Mouse (Mus musculus): ENCODE results near the gene Alpk3. TPM values are rescaled to one million over a fixed set of nuclear protein-coding genes. Genes with fewer than 3 reads are reported as not detected.
"Not testable (repeated sequence)": the region's sequence is repeated elsewhere in the genome, so short reads cannot be mapped to it uniquely, and the experiment has no call there.

Gene Alpk3
- total and polyA plus RNA-seq, 3 experiments = under 0.01 to 0.03 TPM; not detected in 1

- H3K27ac ChIP-seq (ENCODE audit: control insufficient read depth, low read depth, low read length); H3K27me3 ChIP-seq (ENCODE audit: control insufficient read depth in 1 of 2, insufficient read depth in 2 of 2, low read length in 2 of 2); H3K9me3 ChIP-seq (replicated peaks; ENCODE audit: insufficient read depth, low read length); H3K4me3 ChIP-seq (ENCODE audit: control insufficient read depth in 1 of 2, insufficient read depth in 1 of 2, low read depth in 2 of 2, low read length in 2 of 2); H3K79me2 ChIP-seq (ENCODE audit: control insufficient read depth, insufficient read depth, low read length, poor library complexity); H3K36me3 ChIP-seq (ENCODE audit: control insufficient read depth in 1 of 2, insufficient read depth in 2 of 2, low read length in 2 of 2); H3K9ac ChIP-seq (ENCODE audit: control insufficient read depth, low read depth, low read length, poor library complexity, severe bottlenecking); DNase-seq (ENCODE audit: low read depth, low spot score): not testable (repeated sequence)
- TF ChIP-seq TBP (IDR thresholded peaks at IDR 0.05; ENCODE audit: low read depth, low read length) = peak; percentile 86
- peaks cover 0 to 17% of the 10 kb centered on the region in 2 experiments; a peak in 3 of 4 replicates for H3K4me1 ChIP-seq (ENCODE audit: control insufficient read depth in 1 of 2, insufficient read depth in 2 of 2, low read length in 2 of 2)
These were observed 96.8 kb downstream of the Alpk3 start for GRCm38 (mm10) chr7:81154244-81154643.

GRCm38 (mm10) chr7:81154960-81155359, 97.6 kb downstream of the Alpk3 start:
- peak overlapping the region; percentile 22 to 30; a peak in 2 of 4 replicates for H3K4me3 ChIP-seq (ENCODE audit: control insufficient read depth in 1 of 2, insufficient read depth in 1 of 2, low read depth in 2 of 2, low read length in 2 of 2)
- peaks cover 0 to 6% of the 10 kb centered on the region in 2 experiments; a peak in 3 of 4 replicates for H3K27me3 ChIP-seq (ENCODE audit: control insufficient read depth in 1 of 2, insufficient read depth in 2 of 2, low read length in 2 of 2)
- H3K36me3 ChIP-seq (ENCODE audit: control insufficient read depth in 1 of 2, insufficient read depth in 2 of 2, low read length in 2 of 2) = no peaks in the 10 kb centered on the region
- no peak overlapping the region for H3K27ac ChIP-seq (ENCODE audit: control insufficient read depth, low read depth, low read length)
- peak; percentile 77 for DNase-seq (ENCODE audit: low read depth, low spot score)
- H3K9ac ChIP-seq (ENCODE audit: control insufficient read depth, low read depth, low read length, poor library complexity, severe bottlenecking) = peak overlapping the region; percentile 38; the same call in 1 of the 2 replicates
- H3K4me1 ChIP-seq (ENCODE audit: control insufficient read depth in 1 of 2, insufficient read depth in 2 of 2, low read length in 2 of 2) = peaks cover 0 to 13% of the 10 kb centered on the region in 2 experiments; a peak in 2 of 4 replicates
- no peaks in the 10 kb centered on the region for H3K79me2 ChIP-seq (ENCODE audit: control insufficient read depth, insufficient read depth, low read length, poor library complexity)
- H3K9me3 ChIP-seq (replicated peaks; ENCODE audit: insufficient read depth, low read length) = no peaks in the 10 kb centered on the region
- TF ChIP-seq MYC (IDR thresholded peaks at IDR 0.05; ENCODE audit: low read depth, low read length) = no peak
- no peak for TF ChIP-seq RCOR1 (IDR thresholded peaks at IDR 0.05; ENCODE audit: low read depth, low read length)
- peak; percentile 79 for TF ChIP-seq RAD21 (IDR thresholded peaks at IDR 0.05; ENCODE audit: low read depth, low read length)
- no peak for TF ChIP-seq MAX (IDR thresholded peaks at IDR 0.05; ENCODE audit: low read length)
- TF ChIP-seq USF2 (IDR thresholded peaks at IDR 0.05; ENCODE audit: borderline replicate concordance in 1 of 2, insufficient read depth in 1 of 2, low read depth in 1 of 2, low read length in 2 of 2) = no peak
- TF ChIP-seq MEF2A (IDR thresholded peaks at IDR 0.05; ENCODE audit: extremely low read depth, insufficient replicate concordance, low read depth, low read length, poor library complexity, severe bottlenecking) = no peak
- no peak for TF ChIP-seq JUND (IDR thresholded peaks at IDR 0.05; ENCODE audit: low read depth, low read length)
- TF ChIP-seq MYB (IDR thresholded peaks at IDR 0.05; ENCODE audit: low read depth, low read length) = no peak
- no peak for TF ChIP-seq KAT2A (conservative IDR thresholded peaks at IDR 0.05; ENCODE audit: low read depth, low read length)
- no peak for TF ChIP-seq ELF1 (IDR thresholded peaks at IDR 0.05; ENCODE audit: low read depth, low read length)
- TF ChIP-seq NELFE (IDR thresholded peaks at IDR 0.05; ENCODE audit: low read depth, low read length) = no peak
- TF ChIP-seq E2F4 (IDR thresholded peaks at IDR 0.05; ENCODE audit: borderline replicate concordance, low read depth, low read length) = no peak
- TF ChIP-seq GATA1 (IDR thresholded peaks at IDR 0.05; ENCODE audit: low read depth, low read length) = no peak
- no peak for TF ChIP-seq UBTF (IDR thresholded peaks at IDR 0.05; ENCODE audit: borderline replicate concordance, insufficient read depth, low read depth, low read length)
- TF ChIP-seq CTCF (IDR thresholded peaks at IDR 0.05 in 2 of 3, conservative IDR thresholded peaks at IDR 0.05 in 1 of 3; ENCODE audit: control insufficient read depth in 1 of 3, insufficient read depth in 1 of 3, low read depth in 2 of 3, low read length in 3 of 3, poor library complexity in 1 of 3, severe bottlenecking in 1 of 3) = peak; percentile 86 to 94 (median 88)
- no peak for TF ChIP-seq ZNF384 (IDR thresholded peaks at IDR 0.05; ENCODE audit: low read depth, low read length)
- no peak for TF ChIP-seq MAZ (IDR thresholded peaks at IDR 0.05; ENCODE audit: low read depth, low read length)
- no peak for TF ChIP-seq MXI1 (IDR thresholded peaks at IDR 0.05; ENCODE audit: low read depth, low read length)
- no peak for TF ChIP-seq NRF1 (IDR thresholded peaks at IDR 0.05; ENCODE audit: insufficient read depth, low read depth, low read length, poor library complexity, severe bottlenecking)
- TF ChIP-seq ETS1 (IDR thresholded peaks at IDR 0.05; ENCODE audit: low read depth, low read length) = no peak
- no peak for TF ChIP-seq CHD1 (IDR thresholded peaks at IDR 0.05; ENCODE audit: low read depth, low read length)
- TF ChIP-seq POLR2A (IDR thresholded peaks at IDR 0.05; ENCODE audit: control insufficient read depth in 1 of 2, insufficient read depth in 1 of 2, low read depth in 1 of 2, low read length in 2 of 2, poor library complexity in 1 of 2) = no peak
- TF ChIP-seq ZKSCAN1 (IDR thresholded peaks at IDR 0.05; ENCODE audit: low read depth, low read length) = no peak
- peak; percentile 87 for TF ChIP-seq SMC3 (IDR thresholded peaks at IDR 0.05; ENCODE audit: low read depth, low read length)
- no peak for TF ChIP-seq POLR2AphosphoS2 (IDR thresholded peaks at IDR 0.05; ENCODE audit: low read length)
- no peak for TF ChIP-seq TAL1 (IDR thresholded peaks at IDR 0.05; ENCODE audit: low read length)
- TF ChIP-seq USF1 (IDR thresholded peaks at IDR 0.05; ENCODE audit: low read depth, low read length) = no peak
- TF ChIP-seq GABPA (IDR thresholded peaks at IDR 0.05; ENCODE audit: low read depth, low read length) = no peak
- no peak for TF ChIP-seq TBP (IDR thresholded peaks at IDR 0.05; ENCODE audit: low read depth, low read length)
- TF ChIP-seq POLR2AphosphoS5 (IDR thresholded peaks at IDR 0.05; ENCODE audit: borderline replicate concordance, low read depth, low read length) = no peak
- TF ChIP-seq BHLHE40 (IDR thresholded peaks at IDR 0.05; ENCODE audit: borderline replicate concordance, low read depth, low read length) = no peak
- TF ChIP-seq ZC3H11A (IDR thresholded peaks at IDR 0.05; ENCODE audit: low read depth, low read length) = peak; percentile 67

Data from MEL (cell line).